Mouse (Mus musculus): ENCODE data around the gene Epb41l4b. TPM values are rescaled to one million over a fixed set of nuclear protein-coding genes. Genes with fewer than 3 reads are reported as not detected.

The Epb41l4b gene
- polyA plus RNA-seq, 1 experiment: 1.1 TPM

DNA sequence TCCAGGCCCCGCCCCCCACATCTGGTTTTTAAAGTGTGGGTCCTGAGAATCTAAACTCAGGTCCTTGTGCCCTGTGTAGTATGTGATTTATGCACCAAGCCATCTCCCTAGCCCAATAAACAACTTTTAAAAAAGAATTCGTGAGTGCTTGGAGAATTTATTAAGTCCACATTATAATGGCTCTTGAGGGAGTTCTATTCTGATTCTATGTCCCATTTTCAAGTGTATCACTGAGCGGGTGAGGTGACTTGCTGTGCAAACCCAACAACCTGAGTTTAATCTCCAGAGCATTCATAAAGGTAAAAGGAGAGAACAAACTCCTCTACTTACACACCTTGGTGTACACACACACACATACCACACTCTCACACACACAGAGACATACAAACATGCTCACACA is 25.4 kb upstream of the Epb41l4b start:
- no peak overlapping the region for H3K4me3 ChIP-seq (ENCODE audit: insufficient read depth, poor library complexity, severe bottlenecking)
- H3K79me2 ChIP-seq (ENCODE audit: control insufficient read depth, insufficient read depth): no peaks in the 10 kb centered on the region
- H3K27me3 ChIP-seq (ENCODE audit: control insufficient read depth, insufficient read depth, insufficient read length): no peaks in the 10 kb centered on the region
- H3ac ChIP-seq (ENCODE audit: control insufficient read depth, insufficient read length, low read depth): no peak overlapping the region
- H3K36me3 ChIP-seq (ENCODE audit: control insufficient read depth, insufficient read depth): no peaks in the 10 kb centered on the region
- no peaks in the 10 kb centered on the region for H3K79me3 ChIP-seq (ENCODE audit: low read depth)
- TF ChIP-seq CTCF (IDR thresholded peaks at IDR 0.05; ENCODE audit: control insufficient read depth, insufficient read depth, insufficient read length) (no peak), MYOD1 (IDR thresholded peaks at IDR 0.05; ENCODE audit: control insufficient read depth, insufficient read length, low read depth) (no peak), MYOG (IDR thresholded peaks at IDR 0.05; ENCODE audit: control insufficient read depth, extremely low read depth, insufficient read length) (no peak), MAX (IDR thresholded peaks at IDR 0.05) (no peak), CEBPB (IDR thresholded peaks at IDR 0.05; ENCODE audit: low read depth) (no peak), USF1 (IDR thresholded peaks at IDR 0.05; ENCODE audit: low read depth) (no peak), FOSL1 (IDR thresholded peaks at IDR 0.05; ENCODE audit: insufficient read depth, low read length, poor library complexity, severe bottlenecking) (no peak)

DNA sequence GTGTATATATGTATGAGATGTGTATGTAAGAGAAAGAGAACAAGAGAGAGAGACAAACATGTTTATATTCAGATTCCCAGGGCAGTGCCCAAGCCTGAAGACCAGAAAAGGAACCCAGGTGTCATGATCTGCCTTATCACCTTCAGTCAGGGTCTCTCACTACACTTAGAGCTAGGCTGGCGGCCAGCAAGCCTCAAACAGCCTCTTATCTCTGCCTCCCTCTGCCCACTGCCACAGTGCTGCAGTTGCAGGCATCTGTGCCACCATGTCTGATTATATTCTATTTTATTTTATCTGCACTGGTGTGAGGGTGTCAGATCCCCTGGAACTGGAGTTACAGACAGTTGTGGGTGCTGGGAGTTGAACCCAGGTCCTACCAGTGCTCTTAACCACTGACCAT is 25.0 kb upstream of the Epb41l4b start:
- Histone ChIP-seq H3K4me3 (ENCODE audit: insufficient read depth, poor library complexity, severe bottlenecking) (no peak overlapping the region), H3K27me3 (ENCODE audit: control insufficient read depth, insufficient read depth, insufficient read length) (no peaks in the 10 kb centered on the region), H3ac (ENCODE audit: control insufficient read depth, insufficient read length, low read depth) (no peak overlapping the region), H3K79me3 (ENCODE audit: low read depth) (no peaks in the 10 kb centered on the region), H3K36me3 (ENCODE audit: control insufficient read depth, insufficient read depth) (no peaks in the 10 kb centered on the region), H3K79me2 (ENCODE audit: control insufficient read depth, insufficient read depth) (no peaks in the 10 kb centered on the region)
- TF ChIP-seq FOSL1 (IDR thresholded peaks at IDR 0.05; ENCODE audit: insufficient read depth, low read length, poor library complexity, severe bottlenecking) (no peak), USF1 (IDR thresholded peaks at IDR 0.05; ENCODE audit: low read depth) (no peak), CEBPB (IDR thresholded peaks at IDR 0.05; ENCODE audit: low read depth) (no peak), MAX (IDR thresholded peaks at IDR 0.05) (no peak), MYOD1 (IDR thresholded peaks at IDR 0.05; ENCODE audit: control insufficient read depth, insufficient read length, low read depth) (no peak), MYOG (IDR thresholded peaks at IDR 0.05; ENCODE audit: control insufficient read depth, extremely low read depth, insufficient read length) (no peak), CTCF (IDR thresholded peaks at IDR 0.05; ENCODE audit: control insufficient read depth, insufficient read depth, insufficient read length) (no peak)

- TF ChIP-seq CTCF (IDR thresholded peaks at IDR 0.05; ENCODE audit: control insufficient read depth, insufficient read depth, insufficient read length) (no peak), CEBPB (IDR thresholded peaks at IDR 0.05; ENCODE audit: low read depth) (no peak), MAX (IDR thresholded peaks at IDR 0.05) (no peak), USF1 (IDR thresholded peaks at IDR 0.05; ENCODE audit: low read depth) (no peak), MYOD1 (IDR thresholded peaks at IDR 0.05; ENCODE audit: control insufficient read depth, insufficient read length, low read depth) (no peak), MYOG (IDR thresholded peaks at IDR 0.05; ENCODE audit: control insufficient read depth, extremely low read depth, insufficient read length) (no peak), FOSL1 (IDR thresholded peaks at IDR 0.05; ENCODE audit: insufficient read depth, low read length, poor library complexity, severe bottlenecking) (no peak)
- Histone ChIP-seq H3K79me3 (ENCODE audit: low read depth) (no peaks in the 10 kb centered on the region), H3K79me2 (ENCODE audit: control insufficient read depth, insufficient read depth) (no peaks in the 10 kb centered on the region)
These were observed 24.0 kb upstream of the Epb41l4b start for GRCm38 (mm10) chr4:57166922-57167870.

DNA sequence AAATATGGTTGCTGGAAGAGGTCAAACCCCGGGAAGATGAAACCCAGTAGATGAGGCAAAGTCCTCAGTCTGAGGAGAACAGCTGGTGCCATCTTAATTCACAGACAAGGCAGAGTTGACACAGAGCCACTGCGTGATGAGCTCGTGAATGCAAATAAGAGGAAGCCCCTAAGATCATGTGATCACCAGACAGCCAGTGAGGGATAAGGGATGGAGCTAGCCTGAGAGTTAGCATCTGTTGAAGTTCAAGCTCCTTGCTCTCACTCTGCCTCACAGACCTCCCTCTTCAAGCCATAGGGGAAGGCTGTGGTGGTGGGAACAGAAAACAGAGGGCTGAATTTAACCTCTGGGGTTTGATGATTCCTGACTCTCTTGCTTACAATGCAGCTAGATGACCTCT is 22.4 kb upstream of the Epb41l4b start:
- no peak overlapping the region for H3K4me3 ChIP-seq (ENCODE audit: insufficient read depth, poor library complexity, severe bottlenecking)
- H3K79me3 ChIP-seq (ENCODE audit: low read depth): no peaks in the 10 kb centered on the region
- TF ChIP-seq USF1 (IDR thresholded peaks at IDR 0.05; ENCODE audit: low read depth) (peak; percentile 23), MYOG (IDR thresholded peaks at IDR 0.05; ENCODE audit: control insufficient read depth, extremely low read depth, insufficient read length) (no peak), CTCF (IDR thresholded peaks at IDR 0.05; ENCODE audit: control insufficient read depth, insufficient read depth, insufficient read length) (no peak), CEBPB (IDR thresholded peaks at IDR 0.05; ENCODE audit: low read depth) (no peak), MYOD1 (IDR thresholded peaks at IDR 0.05; ENCODE audit: control insufficient read depth, insufficient read length, low read depth) (no peak)
- no peak overlapping the region for H3ac ChIP-seq (ENCODE audit: control insufficient read depth, insufficient read length, low read depth)
- H3K79me2 ChIP-seq (ENCODE audit: control insufficient read depth, insufficient read depth): no peaks in the 10 kb centered on the region
- H3K27me3 ChIP-seq (ENCODE audit: control insufficient read depth, insufficient read depth, insufficient read length): no peaks in the 10 kb centered on the region
- no peaks in the 10 kb centered on the region for H3K36me3 ChIP-seq (ENCODE audit: control insufficient read depth, insufficient read depth)

More at GRCm38 (mm10) chr4:57166922-57167870, 24.0 kb upstream of the Epb41l4b start:
- H3K27me3 ChIP-seq (ENCODE audit: control insufficient read depth, insufficient read depth, insufficient read length): no peaks in the 10 kb centered on the region
- H3K36me3 ChIP-seq (ENCODE audit: control insufficient read depth, insufficient read depth): no peaks in the 10 kb centered on the region
- no peak overlapping the region for H3K4me3 ChIP-seq (ENCODE audit: insufficient read depth, poor library complexity, severe bottlenecking)
- no peak overlapping the region for H3ac ChIP-seq (ENCODE audit: control insufficient read depth, insufficient read length, low read depth)

DNA sequence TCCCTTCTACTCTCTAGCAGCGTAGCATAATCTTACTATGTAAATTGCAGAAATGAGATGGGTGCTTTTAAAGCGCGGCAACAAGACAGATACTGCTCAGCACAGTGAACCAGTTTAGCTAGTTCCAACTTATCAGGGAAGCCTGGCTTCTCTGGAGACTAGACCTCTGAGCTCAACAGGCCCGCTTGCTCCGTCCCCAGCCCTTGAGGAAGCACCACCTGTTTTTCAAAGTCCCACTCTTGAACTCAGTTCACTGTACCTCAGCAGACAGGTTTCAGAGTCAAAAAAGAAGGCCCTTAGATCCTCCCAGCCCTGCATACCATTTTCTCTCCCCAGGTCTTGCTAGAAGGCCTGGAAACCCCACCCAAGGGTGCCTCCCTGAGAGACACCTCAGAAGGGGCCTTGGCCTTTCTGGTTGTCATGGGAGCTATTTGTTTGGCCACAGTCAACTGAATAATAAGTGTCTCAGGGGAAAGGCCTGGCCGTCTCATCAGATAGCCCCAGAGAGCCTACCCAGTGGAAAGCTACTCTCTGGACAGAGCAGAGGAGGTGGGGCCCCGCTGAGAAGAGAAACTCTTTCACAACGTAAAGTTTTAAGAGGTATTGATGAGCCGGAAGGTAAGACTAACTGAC is 21.5 kb upstream of the Epb41l4b start:
- Histone ChIP-seq H3ac (ENCODE audit: control insufficient read depth, insufficient read length, low read depth) (no peak overlapping the region), H3K79me2 (ENCODE audit: control insufficient read depth, insufficient read depth) (no peaks in the 10 kb centered on the region), H3K27me3 (ENCODE audit: control insufficient read depth, insufficient read depth, insufficient read length) (no peaks in the 10 kb centered on the region), H3K36me3 (ENCODE audit: control insufficient read depth, insufficient read depth) (no peaks in the 10 kb centered on the region), H3K4me3 (ENCODE audit: insufficient read depth, poor library complexity, severe bottlenecking) (no peak overlapping the region), H3K79me3 (ENCODE audit: low read depth) (no peaks in the 10 kb centered on the region)
- no peak for TF ChIP-seq CTCF (IDR thresholded peaks at IDR 0.05; ENCODE audit: control insufficient read depth, insufficient read depth, insufficient read length)
